37 mouse cellular contexts compared by ENCODE assay signal in genomic region chr10:87014391-87014965, GRCm38 (mm10). TPM values are rescaled to one million over a fixed set of nuclear protein-coding genes. Genes with fewer than 3 reads are reported as not detected.
A peak's percentile ranks its signal among the peaks of the same experiment; 100 is the strongest.
DNase-seq lines count a peak whose midpoint lies in the region; ATAC-seq and TF ChIP-seq lines count a peak whose summit lies in the region.
"Had no signal": no experiment of that assay in that cellular context is flagged by ENCODE, and none has a peak within 500 bp of the region (broad histone marks: within the 10 kb centered on the region; RNA-seq: fewer than 3 reads in every experiment).

No protein-coding gene starts in this region.

- no peak overlapping the region for H3K4me3 ChIP-seq in liver, embryonic 14.5 days (ENCODE audit: insufficient read depth in 1 of 2, low read depth in 2 of 2, low read length in 2 of 2)
- no peak overlapping the region for H3K4me3 ChIP-seq in liver, embryonic 15.5 days (replicated peaks)
- H3K4me3 ChIP-seq in liver, postnatal 0 days (ENCODE audit: low read depth, low read length) = no peak overlapping the region
- H3K4me3 ChIP-seq: embryonic facial prominence, embryonic 13.5 days; forebrain, embryonic 10.5 days; forebrain, embryonic 15.5 days; gastrocnemius, adult 2 months; heart, adult 2 months; heart, embryonic 13.5 days; limb, embryonic 10.5 days; limb, embryonic 15.5 days; megakaryocyte, embryonic 14.5 days; midbrain, embryonic 12.5 days; neural tube, embryonic 13.5 days had no signal

- no peaks in the 10 kb centered on the region for H3K36me3 ChIP-seq in liver, embryonic 14.5 days (replicated peaks; ENCODE audit: control insufficient read depth, insufficient read depth, low read depth)
- H3K36me3 ChIP-seq in liver, embryonic 15.5 days (replicated peaks) = no peaks in the 10 kb centered on the region
- no peaks in the 10 kb centered on the region for H3K36me3 ChIP-seq in liver, postnatal 0 days (replicated peaks; ENCODE audit: insufficient read depth, low read length)
- H3K36me3 ChIP-seq: embryonic facial prominence, embryonic 13.5 days; forebrain, embryonic 10.5 days; forebrain, embryonic 15.5 days; heart, embryonic 13.5 days; limb, embryonic 10.5 days; limb, embryonic 15.5 days; midbrain, embryonic 12.5 days; neural tube, embryonic 13.5 days had no signal

- no peaks in the 10 kb centered on the region for H3K4me1 ChIP-seq in liver, embryonic 14.5 days (replicated peaks; ENCODE audit: control insufficient read depth in 2 of 2, insufficient read depth in 2 of 2, low read length in 1 of 2)
- no peaks in the 10 kb centered on the region for H3K4me1 ChIP-seq in liver, embryonic 15.5 days (replicated peaks)
- no peaks in the 10 kb centered on the region for H3K4me1 ChIP-seq in liver, postnatal 0 days (ENCODE audit: insufficient read depth)
- H3K4me1 ChIP-seq: embryonic facial prominence, embryonic 13.5 days; limb, embryonic 10.5 days; limb, embryonic 15.5 days had no signal

- peak; percentile 35; the same call in 1 of the 2 replicates for ATAC-seq in liver, embryonic 14.5 days (ENCODE audit: insufficient read depth)
- 0 out of 2 replicates have a peak, but pooled peaks have one; percentile 5 for ATAC-seq in liver, embryonic 15.5 days (ENCODE audit: insufficient read depth)
- ATAC-seq in liver, postnatal 0 days = peak; percentile 51
- ATAC-seq: CD4-positive, CD25-positive, alpha-beta regulatory T cell, adult 4 months; forebrain, embryonic 15.5 days; intestine, postnatal 0 days had no signal

- WGBS in liver, embryonic 14.5 days (ENCODE audit: insufficient replicate concordance) = 35% methylated on average over 7 of the region's 7 CpGs
- 42% methylated on average over 7 of the region's 7 CpGs for WGBS in liver, embryonic 15.5 days (ENCODE audit: insufficient replicate concordance)
- WGBS in liver, postnatal 0 days (ENCODE audit: insufficient replicate concordance) = 54% methylated on average over 7 of the region's 7 CpGs

- no peak overlapping the region for H3K4me2 ChIP-seq in liver, embryonic 14.5 days (ENCODE audit: low read depth)
- no peak overlapping the region for H3K4me2 ChIP-seq in liver, embryonic 15.5 days
- no peak overlapping the region for H3K4me2 ChIP-seq in liver, postnatal 0 days (ENCODE audit: low read depth, low read length)
- H3K4me2 ChIP-seq: embryonic facial prominence, embryonic 13.5 days; forebrain, embryonic 15.5 days; heart, embryonic 13.5 days; hindbrain, embryonic 14.5 days; limb, embryonic 15.5 days; midbrain, embryonic 12.5 days; neural tube, embryonic 13.5 days had no signal

- TF ChIP-seq CTCF in liver, embryonic 14.5 days (IDR thresholded peaks at IDR 0.05; ENCODE audit: low read depth) = no peak
- TF ChIP-seq CTCF in liver, postnatal 0 days (IDR thresholded peaks at IDR 0.05; ENCODE audit: low read depth) = no peak

- no peak for TF ChIP-seq EP300 in liver, embryonic 14.5 days (IDR thresholded peaks at IDR 0.05; ENCODE audit: low read depth)
- peak; percentile 74 for TF ChIP-seq EP300 in liver, postnatal 0 days (IDR thresholded peaks at IDR 0.05; ENCODE audit: low read depth)

- no peaks in the 10 kb centered on the region for H3K27me3 ChIP-seq in liver, embryonic 14.5 days (ENCODE audit: control insufficient read depth, insufficient read depth, low read length)
- no peaks in the 10 kb centered on the region for H3K27me3 ChIP-seq in liver, embryonic 15.5 days
- H3K27me3 ChIP-seq in liver, postnatal 0 days (ENCODE audit: insufficient read depth, low read length) = no peaks in the 10 kb centered on the region
- H3K27me3 ChIP-seq: embryonic facial prominence, embryonic 13.5 days; forebrain, embryonic 15.5 days; limb, embryonic 15.5 days; neural tube, embryonic 13.5 days had no signal

- H3K9ac ChIP-seq in liver, embryonic 14.5 days (replicated peaks) = no peak overlapping the region
- no peak overlapping the region for H3K9ac ChIP-seq in liver, embryonic 15.5 days
- no peak overlapping the region for H3K9ac ChIP-seq in liver, postnatal 0 days (replicated peaks)
- H3K9ac ChIP-seq: embryonic facial prominence, embryonic 13.5 days; forebrain, embryonic 15.5 days; heart, embryonic 13.5 days; hindbrain, embryonic 14.5 days; limb, embryonic 15.5 days; midbrain, embryonic 12.5 days; neural tube, embryonic 13.5 days had no signal

- no peak overlapping the region for H3K27ac ChIP-seq in liver, embryonic 14.5 days
- no peak overlapping the region for H3K27ac ChIP-seq in liver, embryonic 15.5 days (replicated peaks)
- H3K27ac ChIP-seq in liver, postnatal 0 days (ENCODE audit: low read depth) = peak overlapping the region; percentile 16; the same call in 1 of the 2 replicates
- H3K27ac ChIP-seq: embryonic facial prominence, embryonic 13.5 days; forebrain, embryonic 10.5 days; forebrain, embryonic 15.5 days; gastrocnemius, adult 2 months; heart, adult 2 months; heart, embryonic 13.5 days; hindbrain, embryonic 14.5 days; limb, embryonic 10.5 days; limb, embryonic 15.5 days; midbrain, embryonic 12.5 days; neural tube, embryonic 13.5 days had no signal

- H3K9me3 ChIP-seq in liver, embryonic 14.5 days (ENCODE audit: control insufficient read depth, low read length) = no peaks in the 10 kb centered on the region
- no peaks in the 10 kb centered on the region for H3K9me3 ChIP-seq in liver, embryonic 15.5 days (replicated peaks)
- no peaks in the 10 kb centered on the region for H3K9me3 ChIP-seq in liver, postnatal 0 days (ENCODE audit: low read length)
- H3K9me3 ChIP-seq: embryonic facial prominence, embryonic 13.5 days; forebrain, embryonic 10.5 days; forebrain, embryonic 15.5 days; heart, embryonic 13.5 days; limb, embryonic 10.5 days; limb, embryonic 15.5 days; midbrain, embryonic 12.5 days; neural tube, embryonic 13.5 days had no signal

- DNase-seq in kidney, adult 9 months = peak; percentile 7
- no peak for DNase-seq in kidney, postnatal 36 days
- DNase-seq in liver, embryonic 14.5 days (ENCODE audit: low read depth in 3 of 3, low spot score in 3 of 3) = no peak
- DNase-seq in liver = no peak
- DNase-seq in liver, postnatal 0 days = no peak
- no peak for DNase-seq in layer of hippocampus, adult 18-20 months (ENCODE audit: low spot score in 2 of 2)
- DNase-seq: adrenal gland, postnatal 36 days; cerebellum, adult 18-20 months; cerebellum, postnatal 10 days; gastrocnemius, adult 2 months; gastrocnemius, postnatal 36 days; heart, adult 2 months; heart, postnatal 10 days; layer of hippocampus, adult 9-11 months; lung, postnatal 36 days; thymus, postnatal 4 days had no signal

RNA-seq across cellular contexts. Expression of gene Stab2, which starts 6.7 kb away (rescaled TPM):
- polyA plus RNA-seq in liver, embryonic 14.5 days (2012; rRNA removed) = 10.3 and 10.8 TPM in 2 replicates
- polyA plus RNA-seq in liver, embryonic 14.5 days (2014; fragmentation: Nextera tagmentation; extraction: Ambion mirVana) = 17.7 and 17.9 TPM in 2 replicates
- 19.5 and 21.8 TPM in 2 replicates for polyA plus RNA-seq in liver, embryonic 15.5 days (2015; fragmentation: Nextera tagmentation; extraction: Ambion mirVana)
- polyA plus RNA-seq in liver, postnatal 0 days (2015; fragmentation: Nextera tagmentation; extraction: Ambion mirVana) = 38.8 and 45.0 TPM in 2 replicates
- under 1 TPM; 0.40 to 0.41 TPM for total RNA-seq in layer of hippocampus, adult 18-20 months (2021)
- total RNA-seq: common myeloid progenitor, adult 5-6 weeks had no signal

RNA-seq across cellular contexts. Expression of gene 1700113H08Rik, which starts 43.4 kb away (rescaled TPM):
- not detected in 2 replicates for polyA plus RNA-seq in liver, embryonic 14.5 days (2012; rRNA removed)
- polyA plus RNA-seq in liver, embryonic 14.5 days (2014; fragmentation: Nextera tagmentation; extraction: Ambion mirVana) = not detected in 2 replicates
- not detected in 2 replicates for polyA plus RNA-seq in liver, embryonic 15.5 days (2015; fragmentation: Nextera tagmentation; extraction: Ambion mirVana)
- polyA plus RNA-seq in liver, postnatal 0 days (2015; fragmentation: Nextera tagmentation; extraction: Ambion mirVana) = not detected in 2 replicates
- not detected for total RNA-seq in layer of hippocampus, adult 18-20 months (2021)
- total RNA-seq: adrenal gland, adult 18-20 months; adrenal gland, postnatal 36 days; common myeloid progenitor, adult 5-6 weeks; heart, adult 2 months; hematopoietic stem cell, adult 5-6 weeks; left cerebral cortex, postnatal 10 days; midbrain, postnatal 0 days had no signal
- polyA plus RNA-seq: CD4-positive, CD25-positive, alpha-beta regulatory T cell, adult 4 months; embryonic facial prominence, embryonic 13.5 days; forebrain, embryonic 10.5 days; heart, embryonic 13.5 days; hindbrain, embryonic 14.5 days; large intestine, adult 2 months; limb, embryonic 10.5 days; limb, embryonic 15.5 days; stomach, embryonic 14.5 days; thymus, postnatal 0 days had no signal
